In genomic region chr8:105170381-105171115, GRCm38 (mm10) we compare ENCODE assay signal across 8 mouse cellular contexts. TPM values are rescaled to one million over a fixed set of nuclear protein-coding genes. Genes with fewer than 3 reads are reported as not detected.
DNase-seq lines count a peak whose midpoint lies in the region; ATAC-seq lines count a peak whose summit lies in the region.

TSS of gene Cbfb (plus strand) at chr8:105170674.

- H3K27me3 ChIP-seq in intestine, embryonic 16.5 days (replicated peaks; ENCODE audit: control insufficient read depth, insufficient read depth, low read length): no peaks in the 10 kb centered on the region
- H3K27me3 ChIP-seq in midbrain, embryonic 10.5 days (ENCODE audit: low read depth, poor library complexity, severe bottlenecking): no peaks in the 10 kb centered on the region

- no peaks in the 10 kb centered on the region for H3K36me3 ChIP-seq in intestine, embryonic 16.5 days (ENCODE audit: control insufficient read depth, insufficient read depth, low read length)
- peaks cover 18% of the 10 kb centered on the region for H3K36me3 ChIP-seq in midbrain, embryonic 10.5 days

- peak within 1 kb of the TSS; percentile 63 for H3K4me2 ChIP-seq in intestine, embryonic 16.5 days (ENCODE audit: low read depth, low read length)

- H3K27ac ChIP-seq in intestine, embryonic 16.5 days (ENCODE audit: low read length): peak within 1 kb of the TSS; percentile 98
- H3K27ac ChIP-seq in midbrain, embryonic 10.5 days (replicated peaks): peak within 1 kb of the TSS; percentile 97

- peak within 1 kb of the TSS; percentile 98 for H3K9ac ChIP-seq in intestine, embryonic 16.5 days (ENCODE audit: low read depth, low read length)

- H3K9me3 ChIP-seq in intestine, embryonic 16.5 days (ENCODE audit: control insufficient read depth, low read length): no peaks in the 10 kb centered on the region
- no peaks in the 10 kb centered on the region for H3K9me3 ChIP-seq in midbrain, embryonic 10.5 days (replicated peaks)

- intact Hi-C loops in left cerebral cortex, postnatal 36 days (cut with DNase I): loop anchor here (5.0 kb wide), 1 partner anchor 37 kb away; no protein-coding TSS in a partner anchor

- H3K4me3 ChIP-seq in intestine, embryonic 16.5 days (ENCODE audit: low read length): peak within 1 kb of the TSS; percentile 95
- peak within 1 kb of the TSS; percentile 86 for H3K4me3 ChIP-seq in midbrain, embryonic 10.5 days

- H3K4me1 ChIP-seq in intestine, embryonic 16.5 days (ENCODE audit: control insufficient read depth, insufficient read depth, low read length): peaks cover 7% of the 10 kb centered on the region; the same call in 1 of the 2 replicates
- H3K4me1 ChIP-seq in midbrain, embryonic 10.5 days: peaks cover 31% of the 10 kb centered on the region

- peak; percentile 95 for ATAC-seq in intestine, embryonic 16.5 days

- DNase-seq in adrenal gland, adult 8-10 months: peak; percentile 98
- peak; percentile 97 for DNase-seq in embryo, embryonic 9.5 days (ENCODE audit: extremely low spot score)
- peak; percentile 97 to 98 for DNase-seq in gastrocnemius, postnatal 4 days (ENCODE audit: low spot score in 2 of 2)
- DNase-seq in left cerebral cortex, postnatal 36 days (ENCODE audit: low spot score in 2 of 2): peak; percentile 92 to 93
- DNase-seq in midbrain, embryonic 10.5 days (ENCODE audit: low spot score): peak; percentile 99
- DNase-seq in right cerebral cortex, postnatal 36 days (ENCODE audit: low spot score in 2 of 2): peak; percentile 88 to 91
- peak; percentile 97 for DNase-seq in urinary bladder, postnatal 4 days (ENCODE audit: low spot score in 2 of 2)

- WGBS in intestine, embryonic 16.5 days: 0% methylated on average over 71 of the region's 86 CpGs
- WGBS in midbrain, embryonic 10.5 days: under 1% methylated on average over 82 of the region's 86 CpGs

RNA-seq across cellular contexts. Expression of gene Cbfb, which starts in this region (rescaled TPM):
- total RNA-seq in adrenal gland, adult 8-10 months (2022): 100 to 1,000 TPM in 2 of 4 experiments, 10 to 100 TPM in 2; 71.5 to 127 (median 93.2) TPM
- 10 to 100 TPM; 48.5 to 55.6 TPM for total RNA-seq in gastrocnemius, postnatal 4 days (2021)
- polyA plus RNA-seq in intestine, embryonic 16.5 days (2015; fragmentation: Nextera tagmentation; extraction: Ambion mirVana): 27.4 and 28.2 TPM in 2 replicates
- total RNA-seq in left cerebral cortex, postnatal 36 days (2021): 10 to 100 TPM; 21.4 to 24.1 TPM
- 41.8 and 46.7 TPM in 2 replicates for polyA plus RNA-seq in midbrain, embryonic 10.5 days (2016; fragmentation: Nextera tagmentation; extraction: Ambion mirVana)

Comparison
In these comparisons a context has a peak if more than half of its experiments do, and no peak if none do; other contexts are left out.
1. Peak in every context shown above with its lines: DNase-seq, ATAC-seq, H3K4me3 ChIP-seq and H3K27ac ChIP-seq.